Mouse (Mus musculus): Measurements from ENCODE around the gene Phf20.

DNA sequence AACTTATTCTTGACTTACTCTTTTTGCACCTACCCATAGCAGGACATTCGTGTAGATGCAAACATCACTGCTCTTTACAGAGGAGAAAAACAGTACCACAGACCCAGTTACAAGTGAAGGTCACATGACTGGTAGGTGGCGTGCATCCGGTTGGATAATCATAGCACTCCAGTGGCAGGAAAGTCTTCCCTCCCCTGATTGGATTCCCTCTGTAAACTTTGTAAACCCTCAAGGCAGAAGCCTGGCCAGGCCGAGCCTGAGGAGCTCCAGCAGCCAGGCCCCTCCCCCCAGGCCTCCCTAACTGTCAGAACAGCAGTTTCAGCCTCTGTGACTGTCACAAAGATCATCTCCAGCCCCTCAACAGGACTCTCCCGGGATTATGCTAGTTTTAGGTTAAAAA lies 128.4 kb downstream of the Phf20 start:
- TF ChIP-seq CTCF (IDR thresholded peaks at IDR 0.05; ENCODE audit: low read depth) (no peak), EP300 (IDR thresholded peaks at IDR 0.05; ENCODE audit: low read depth) (no peak)

Measured in liver, embryonic 14.5 days (tissue).